In the genomic region with DNA sequence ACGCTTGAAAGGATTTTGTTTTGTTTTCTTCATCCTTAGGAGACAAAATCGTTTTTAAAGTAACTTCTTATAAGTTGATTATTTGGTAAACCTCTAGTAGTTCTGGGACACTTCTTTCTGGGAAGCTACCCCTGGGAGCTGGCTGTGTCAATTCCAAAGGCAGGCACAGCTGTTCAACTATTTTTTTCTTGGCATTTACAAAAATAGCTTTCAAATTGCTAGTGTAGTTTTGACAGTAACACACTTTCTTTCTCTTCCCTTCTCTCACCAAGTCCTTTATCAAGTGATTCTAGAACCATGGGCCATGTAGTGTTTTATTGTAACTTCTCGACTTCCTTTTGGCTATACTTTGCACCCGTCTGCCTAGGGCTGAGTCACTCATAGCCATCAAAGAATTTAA, we compare ENCODE assay signal across 11 mouse cellular contexts.
"Had no signal": no experiment of that assay in that cellular context is flagged by ENCODE, and none has a peak within 500 bp of the region (broad histone marks: within the 10 kb centered on the region; RNA-seq: fewer than 3 reads in every experiment).

No protein-coding gene starts in this region.

- DNase-seq: liver, postnatal 0 days; lung, adult 2 months; lung, postnatal 14 days; lung, postnatal 36 days; right cerebral cortex, postnatal 14 days; thymus, adult 18-20 months; thymus, postnatal 14 days; thymus, postnatal 36 days had no signal

- ATAC-seq: liver, postnatal 0 days; lung, postnatal 0 days; midbrain, embryonic 13.5 days; midbrain, embryonic 15.5 days had no signal
